Mouse (Mus musculus) right cerebral cortex, postnatal 14 days (tissue): ENCODE results near the gene Lif.

Experiments used
- DNase-seq: peaks from one replicate; pipeline ENCODE4 v3.0.0; 2022

Gene Lif

GRCm38 (mm10) chr11:4299735-4300474 lies 42.5 kb downstream of the Lif start:
- DNase-seq: no peak

GRCm38 (mm10) chr11:4300683-4301082 lies 43.3 kb downstream of the Lif start:
- no peak for DNase-seq

GRCm38 (mm10) chr11:4302363-4302913 lies 45.1 kb downstream of the Lif start:
- no peak for DNase-seq

GRCm38 (mm10) chr11:4303033-4303432 lies 45.7 kb downstream of the Lif start:
- DNase-seq: no peak

DNA sequence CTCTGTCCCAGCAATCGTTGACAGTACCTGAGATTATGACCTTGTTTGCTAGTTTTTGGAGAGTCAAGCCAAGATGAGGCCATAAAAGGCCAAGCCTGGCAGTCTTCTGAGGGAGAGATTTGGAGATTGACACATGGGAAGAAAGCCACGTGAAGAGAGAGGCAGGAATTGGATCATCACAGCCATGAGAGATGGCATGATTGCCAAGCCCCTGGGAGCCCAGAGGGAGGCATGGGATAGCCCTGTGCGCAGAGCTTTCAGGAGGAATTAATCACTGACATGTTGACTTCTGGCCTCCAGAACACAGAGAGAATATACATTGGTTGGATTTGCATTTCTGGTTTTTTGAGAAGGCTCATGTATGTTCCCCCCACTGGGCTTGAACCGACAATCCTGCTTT lies 46.8 kb downstream of the Lif start:
- no peak for DNase-seq

GRCm38 (mm10) chr11:4305090-4305489 lies 47.7 kb downstream of the Lif start:
- DNase-seq: no peak

DNA sequence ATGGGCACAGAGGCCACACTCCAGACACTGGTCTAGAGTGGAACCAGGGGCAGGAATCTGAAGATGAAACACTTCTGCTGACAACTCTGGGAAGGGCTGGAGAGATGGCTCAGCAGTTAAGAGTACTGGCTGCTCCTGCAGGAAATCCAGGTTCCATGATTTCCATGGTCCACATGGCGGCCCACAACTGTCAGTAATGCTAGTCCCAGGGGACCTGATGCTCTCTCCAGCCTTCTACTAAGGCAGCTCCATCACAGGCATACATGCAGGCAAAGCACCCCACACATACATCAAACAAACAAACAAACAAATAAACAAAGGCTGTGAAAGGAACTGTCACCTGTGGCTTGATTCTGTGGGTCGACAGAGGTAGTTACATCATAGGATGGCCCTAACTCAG lies 48.7 kb downstream of the Lif start:
- DNase-seq: no peak

- DNase-seq: no peak
Measured at GRCm38 (mm10) chr11:4308060-4308513, 50.7 kb downstream of the Lif start.

GRCm38 (mm10) chr11:4308514-4309450 lies 51.4 kb downstream of the Lif start:
- DNase-seq: no peak

DNA sequence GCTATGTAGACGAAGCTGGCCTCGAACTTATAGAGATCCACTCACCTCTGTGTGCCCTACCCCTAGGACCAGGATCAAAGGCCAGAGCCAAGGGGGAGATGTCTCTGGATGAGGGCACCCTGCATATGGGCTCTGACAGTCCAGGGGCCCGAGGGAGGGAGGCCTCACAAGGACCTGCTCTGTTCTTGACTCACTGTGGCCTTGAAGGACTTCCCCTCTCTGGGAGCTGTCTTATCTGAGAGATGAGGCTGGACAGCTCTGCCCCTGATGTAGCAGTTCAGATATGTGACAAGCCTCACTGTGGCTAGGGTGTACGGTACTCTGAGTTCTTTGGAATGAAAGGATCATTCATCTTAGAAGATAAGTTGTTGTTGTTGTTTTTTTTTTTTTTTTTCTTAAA lies 52.3 kb downstream of the Lif start:
- DNase-seq: no peak

- DNase-seq: no peak
Measured at GRCm38 (mm10) chr11:4310324-4310723, 53.0 kb downstream of the Lif start.

DNA sequence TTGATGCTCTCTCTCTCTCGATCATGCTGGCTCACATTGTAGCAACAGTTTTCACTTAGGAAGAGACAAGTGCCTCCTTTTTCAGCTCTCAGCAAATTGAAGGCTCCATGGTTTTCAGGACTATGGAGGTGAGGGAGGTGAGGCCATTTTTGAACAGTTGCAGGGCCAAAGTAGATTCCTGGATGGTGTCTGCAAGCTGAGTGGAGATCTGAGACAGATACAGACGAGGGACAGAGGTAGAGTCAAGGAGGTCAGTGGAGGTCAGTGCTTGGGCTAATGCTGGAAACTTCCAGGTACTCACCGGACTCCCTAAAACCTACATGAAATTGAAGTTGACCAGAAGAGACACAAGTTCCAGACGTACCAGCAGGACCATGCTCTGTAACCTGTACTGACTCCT lies 54.8 kb downstream of the Lif start:
- DNase-seq: no peak

- no peak for DNase-seq
Measured at GRCm38 (mm10) chr11:4317287-4317686, 59.9 kb downstream of the Lif start.

- DNase-seq: no peak
Measured at GRCm38 (mm10) chr11:4318011-4318410, 60.7 kb downstream of the Lif start.

DNA sequence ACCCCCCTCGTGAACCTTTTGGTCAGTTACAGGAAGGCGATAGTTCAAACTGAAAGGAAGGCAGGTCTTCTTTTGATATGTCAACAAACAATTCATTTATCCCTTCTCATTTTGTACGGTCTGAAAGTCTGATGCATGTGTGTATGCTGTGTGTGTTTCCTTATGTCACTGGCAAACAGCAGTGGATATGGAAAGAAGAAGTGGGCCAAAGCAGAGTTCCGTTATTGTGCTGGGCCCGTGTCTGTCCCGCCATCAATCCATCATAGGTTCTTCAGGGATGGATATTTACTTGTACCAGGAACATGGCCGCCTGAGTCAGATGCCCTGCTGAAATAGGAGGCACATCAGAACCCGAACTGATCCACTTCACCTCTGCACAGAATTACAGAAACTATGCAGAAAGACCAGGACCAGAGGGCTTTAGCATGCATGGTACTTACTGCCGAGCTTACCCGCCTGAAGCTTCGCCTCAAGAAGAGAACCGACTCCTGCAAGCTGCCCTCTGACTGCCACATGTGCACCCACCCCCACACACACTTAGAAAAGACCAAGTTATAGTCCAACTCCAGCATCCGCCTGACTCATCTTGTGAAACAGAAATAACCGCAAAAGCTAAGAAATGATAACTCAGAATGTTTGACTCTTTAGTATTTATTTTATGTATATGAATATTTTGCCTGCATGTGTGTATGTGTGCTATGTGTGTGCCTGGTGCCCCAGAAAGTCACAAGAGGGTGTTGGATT lies 62.0 kb downstream of the Lif start:
- DNase-seq: no peak

DNA sequence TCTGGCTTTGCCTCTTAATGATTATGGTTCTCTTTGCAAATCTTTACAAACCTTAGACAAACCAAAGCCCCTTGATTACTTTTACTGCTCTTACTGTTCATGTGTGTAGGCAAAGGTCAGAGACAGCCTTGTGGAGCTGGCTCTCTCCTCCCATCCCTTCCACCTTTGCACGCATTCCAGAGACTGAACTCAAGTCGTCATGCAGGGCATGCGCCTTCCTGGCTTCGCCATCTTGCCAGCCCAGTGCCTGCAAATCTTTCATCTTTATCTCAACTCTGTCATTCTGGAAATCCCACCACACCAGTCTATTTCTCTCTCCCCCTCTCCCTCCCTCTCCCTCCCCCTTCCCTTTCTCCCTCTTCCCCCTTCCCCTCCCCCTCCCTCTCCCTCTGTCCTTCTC lies 63.5 kb downstream of the Lif start:
- DNase-seq: no peak
